Mouse (Mus musculus) lung, postnatal 0 days (tissue): ENCODE data around the gene Nfrkb. TPM values are rescaled to one million over a fixed set of nuclear protein-coding genes. Genes with fewer than 3 reads are reported as not detected.

Experiments used
- ATAC-seq: fragments of 200-750 bp; cut with Nextera tagmentation; 2 replicates; pipeline ENCODE4 v1.8.0; 2017; ENCODE audit warnings: moderate library complexity
- DNase-seq: peaks from one replicate; pipeline ENCODE4 v3.0.0-alpha.2; 2016; ENCODE audit warnings: low spot score
- H3K27ac ChIP-seq: fragments of 300-500 bp; sonication (generic); 2 replicates; pipeline ENCODE4 v1.5.1; 2014; ENCODE audit warnings: antibody characterized with exemption, mild to moderate bottlenecking, low read length, mixed read lengths
- H3K27me3 ChIP-seq: fragments of 300-500 bp; sonication (generic); replicated peaks from 2 replicates; pipeline ENCODE4 v1.6.1; 2014; ENCODE audit warnings: low read length, mixed read lengths; ENCODE audit not compliant: insufficient read depth
- H3K36me3 ChIP-seq: fragments of 300-500 bp; sonication (generic); 2 replicates; pipeline ENCODE4 v1.6.1; 2014; ENCODE audit warnings: low read length, mixed read lengths; ENCODE audit not compliant: insufficient read depth
- H3K4me1 ChIP-seq: fragments of 300-500 bp; sonication (generic); 2 replicates; pipeline ENCODE4 v1.6.1; 2014; ENCODE audit warnings: antibody characterized with exemption, low read depth, low read length, mixed read lengths; ENCODE audit not compliant: insufficient read depth
- H3K4me2 ChIP-seq: fragments of 300-500 bp; sonication (generic); replicated peaks from 2 replicates; pipeline ENCODE4 v1.6.1; 2014; ENCODE audit warnings: low read depth, mild to moderate bottlenecking, low read length, moderate library complexity, mixed read lengths
- H3K4me3 ChIP-seq: fragments of 300-500 bp; sonication (generic); 2 replicates; pipeline ENCODE4 v1.5.1; 2014; ENCODE audit warnings: low read depth, low read length
- H3K9ac ChIP-seq: fragments of 300-500 bp; sonication (generic); replicated peaks from 2 replicates; pipeline ENCODE4 v1.6.1; 2014; ENCODE audit warnings: low read depth, mild to moderate bottlenecking
- H3K9me3 ChIP-seq: fragments of 300-500 bp; sonication (generic); 2 replicates; pipeline ENCODE4 v1.6.1; 2016; ENCODE audit warnings: low read length, mixed read lengths
- CTCF ChIP-seq: IDR thresholded peaks from 2 replicates; pipeline ENCODE4 v1.5.1; 2016; ENCODE audit warnings: antibody characterized with exemption, mild to moderate bottlenecking
- EP300 ChIP-seq: IDR thresholded peaks from 2 replicates; pipeline ENCODE4 v1.6.1; 2016; ENCODE audit warnings: antibody characterized with exemption, mild to moderate bottlenecking, control low read depth
- WGBS: fragments of 180-500 bp; shearing (Covaris S2); extraction: QIAGEN DNeasy Blood & Tissue Kit; methylation state at CpG from one replicate; pipeline ENCODE4 v1.1.7; 2014; 5-methylcytosine and 5-hydroxymethylcytosine counted together
- polyA plus RNA-seq: library from polyadenylated mRNA; unstranded; fragments of >200 nt; fragmentation: Nextera tagmentation; extraction: Ambion mirVana; gene quantifications from 2 replicates; pipeline ENCODE4 v1.2.1, GENCODE M21; 2015

Gene Nfrkb
- polyA plus RNA-seq, 1 experiment from 2014 or later: 13.0 TPM

DNA sequence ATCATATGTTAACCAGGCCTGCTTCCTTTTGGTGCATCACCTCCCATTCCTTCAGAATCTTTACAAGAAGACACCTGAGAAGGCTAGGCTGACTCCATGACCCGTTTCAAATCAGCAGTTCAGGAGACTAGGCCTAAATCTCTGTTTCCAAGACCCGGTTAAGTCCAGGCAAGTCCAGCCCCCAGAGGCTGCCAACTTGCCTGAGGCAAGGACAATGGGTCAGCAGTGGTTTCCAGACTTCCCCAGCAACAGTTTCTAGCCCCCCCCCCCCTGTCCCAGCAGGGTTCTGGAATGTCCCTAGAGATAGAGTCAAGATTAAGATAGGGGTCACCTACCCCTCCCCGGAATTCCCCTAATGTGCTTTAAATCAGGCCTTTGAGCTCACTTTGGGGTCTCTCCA lies 55.5 kb downstream of the Nfrkb start:
- Histone ChIP-seq H3K4me3 (no peak overlapping the region), H3K36me3 (no peaks in the 10 kb centered on the region), H3K27me3 (no peaks in the 10 kb centered on the region), H3K9me3 (no peaks in the 10 kb centered on the region), H3K27ac (no peak overlapping the region), H3K4me2 (no peak overlapping the region), H3K4me1 (no peaks in the 10 kb centered on the region), H3K9ac (no peak overlapping the region)
- ATAC-seq: no peak
- DNase-seq: no peak
- 81% methylated on average over 3 of the region's 3 CpGs for WGBS
- TF ChIP-seq EP300 (no peak), CTCF (no peak)

DNA sequence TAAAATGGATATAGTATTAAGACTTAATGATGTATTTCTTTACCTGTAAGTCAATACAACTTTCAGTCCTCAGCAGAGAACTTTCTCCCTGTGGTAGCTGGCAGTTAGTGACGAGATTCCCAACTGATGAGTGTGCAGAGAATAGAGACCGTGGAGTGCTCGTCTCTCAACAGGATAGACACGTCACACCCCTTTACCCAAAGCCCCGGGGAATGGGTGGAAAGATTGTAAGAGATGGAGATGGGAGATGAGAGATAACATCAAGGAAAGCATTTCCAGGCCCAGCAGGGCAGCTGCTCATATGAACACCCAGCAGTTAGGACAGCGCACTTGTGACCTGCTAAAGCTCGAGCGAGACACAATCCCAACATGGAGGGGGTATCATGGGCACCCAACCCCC lies 58.2 kb downstream of the Nfrkb start:
- DNase-seq (no peak), ATAC-seq (no peak)
- Histone ChIP-seq H3K4me3 (no peak overlapping the region), H3K9ac (no peak overlapping the region), H3K27me3 (no peaks in the 10 kb centered on the region), H3K27ac (no peak overlapping the region), H3K4me2 (no peak overlapping the region), H3K9me3 (no peaks in the 10 kb centered on the region), H3K4me1 (no peaks in the 10 kb centered on the region), H3K36me3 (no peaks in the 10 kb centered on the region)
- 73% methylated on average over 8 of the region's 8 CpGs for WGBS
- TF ChIP-seq EP300: no peak
- TF ChIP-seq CTCF: no peak

DNA sequence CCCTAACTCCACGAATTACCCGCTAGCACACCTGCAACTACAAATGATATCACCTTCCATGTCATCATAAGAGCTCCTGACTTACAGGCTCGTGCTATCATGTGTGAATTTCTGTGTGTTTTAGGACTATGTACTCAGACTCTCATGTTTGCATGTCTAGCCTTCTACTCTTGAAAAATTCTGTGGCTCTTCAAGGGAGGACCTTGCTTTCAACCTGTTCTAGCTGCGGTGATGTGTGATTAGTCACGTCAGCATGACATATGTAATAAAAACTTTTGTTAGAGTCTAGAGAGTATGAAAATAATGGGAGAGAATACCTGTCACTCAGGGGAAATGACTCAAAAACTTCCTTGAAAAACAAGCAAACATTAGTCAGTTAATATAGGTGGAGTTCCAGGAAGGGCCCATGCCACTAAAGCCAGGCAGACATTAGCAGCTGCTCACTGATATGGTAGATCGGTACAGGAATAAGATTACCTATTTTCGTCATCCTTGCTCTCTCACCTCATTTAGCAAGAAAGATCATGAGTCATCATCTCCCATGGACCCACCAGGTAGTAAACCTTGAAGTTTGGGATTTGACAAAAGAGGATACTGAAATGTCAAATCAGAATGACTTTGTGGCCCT lies 63.3 kb downstream of the Nfrkb start:
- ATAC-seq (no peak), DNase-seq (no peak)
- no peak overlapping the region for H3K27ac ChIP-seq
- H3K4me1 ChIP-seq: no peaks in the 10 kb centered on the region
- H3K4me2 ChIP-seq: no peak overlapping the region
- H3K4me3 ChIP-seq: no peak overlapping the region
- TF ChIP-seq EP300 (no peak), CTCF (no peak)
- WGBS: 74% methylated on average over 7 of the region's 7 CpGs
- H3K9ac ChIP-seq: no peak overlapping the region
- H3K36me3 ChIP-seq: no peaks in the 10 kb centered on the region
- H3K27me3 ChIP-seq: no peaks in the 10 kb centered on the region
- no peaks in the 10 kb centered on the region for H3K9me3 ChIP-seq

DNA sequence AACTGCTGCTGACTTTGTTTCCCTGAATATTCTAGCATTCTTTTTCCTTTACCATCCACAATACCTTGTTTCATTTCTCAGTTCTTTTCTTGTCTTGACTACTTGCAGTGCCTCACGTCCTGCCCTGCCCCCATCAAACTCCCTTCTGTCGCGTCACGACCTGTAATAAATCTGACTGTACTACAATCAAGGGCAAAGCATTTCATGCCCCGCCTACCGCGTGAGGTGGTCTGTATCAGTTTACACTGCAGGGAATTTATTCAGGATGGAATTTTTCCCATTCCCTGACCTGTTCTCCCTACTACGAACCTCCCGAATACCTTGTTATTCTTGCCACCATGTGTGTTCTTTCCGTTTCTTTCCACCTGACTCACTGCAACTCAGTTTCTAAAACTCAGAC lies 66.2 kb downstream of the Nfrkb start:
- no peak overlapping the region for H3K4me2 ChIP-seq
- 49% methylated on average over 10 of the region's 10 CpGs for WGBS
- H3K9me3 ChIP-seq: no peaks in the 10 kb centered on the region
- no peak for ATAC-seq
- H3K4me1 ChIP-seq: no peaks in the 10 kb centered on the region
- no peaks in the 10 kb centered on the region for H3K27me3 ChIP-seq
- H3K4me3 ChIP-seq: no peak overlapping the region
- H3K27ac ChIP-seq: no peak overlapping the region
- no peaks in the 10 kb centered on the region for H3K36me3 ChIP-seq
- no peak overlapping the region for H3K9ac ChIP-seq
- TF ChIP-seq CTCF: no peak
- TF ChIP-seq EP300: no peak
- DNase-seq: no peak

DNA sequence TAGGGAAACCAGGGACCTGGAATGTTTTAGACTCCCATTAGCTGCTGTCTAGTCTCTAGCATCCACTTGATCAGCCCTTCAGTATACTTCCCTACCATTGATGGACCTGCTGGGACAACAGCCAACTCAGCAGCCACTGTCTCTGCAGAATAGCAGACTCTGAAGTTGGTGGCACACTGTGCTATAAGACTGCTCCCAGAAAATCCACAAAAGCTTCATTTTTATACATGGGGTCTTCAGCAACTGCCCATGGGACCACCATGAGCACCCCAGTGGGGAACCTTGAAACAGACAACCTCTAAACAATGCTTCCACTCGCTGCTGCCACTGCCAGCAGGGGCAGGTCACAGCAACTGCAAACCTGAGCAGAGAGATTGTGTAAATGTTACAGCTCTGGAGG lies 68.4 kb downstream of the Nfrkb start:
- Histone ChIP-seq H3K9ac (no peak overlapping the region), H3K4me3 (no peak overlapping the region), H3K4me1 (no peaks in the 10 kb centered on the region), H3K27ac (no peak overlapping the region), H3K4me2 (no peak overlapping the region), H3K27me3 (no peaks in the 10 kb centered on the region), H3K9me3 (no peaks in the 10 kb centered on the region), H3K36me3 (no peaks in the 10 kb centered on the region)
- TF ChIP-seq EP300 (no peak), CTCF (no peak)
- WGBS: 50% methylated on average over 1 of the region's 1 CpGs
- no peak for ATAC-seq
- DNase-seq: no peak

DNA sequence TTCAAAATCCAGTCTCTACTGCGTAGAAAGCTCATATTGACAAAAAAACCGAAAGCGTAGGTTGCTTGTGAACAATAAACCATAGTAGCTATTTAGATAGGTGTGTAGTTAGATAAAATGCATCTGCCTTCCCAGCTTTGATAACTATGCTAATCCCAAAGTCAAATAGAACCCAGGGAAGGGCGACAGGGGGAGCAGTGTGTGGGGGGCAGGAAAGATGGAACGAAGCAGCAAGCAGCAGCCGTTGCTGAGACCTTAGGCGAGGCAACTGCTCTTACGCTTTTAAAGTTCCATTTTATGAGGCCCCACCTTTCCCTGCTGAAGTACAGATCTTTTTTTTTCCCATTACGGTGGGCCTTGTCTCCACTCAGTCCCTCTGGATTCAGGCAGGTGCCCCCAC lies 77.2 kb downstream of the Nfrkb start:
- Histone ChIP-seq H3K27me3 (0 out of 2 replicates have a peak, but pooled peaks cover 6% of the 10 kb centered on the region), H3K4me1 (no peaks in the 10 kb centered on the region), H3K36me3 (no peaks in the 10 kb centered on the region), H3K9me3 (no peaks in the 10 kb centered on the region), H3K9ac (no peak overlapping the region), H3K27ac (no peak overlapping the region), H3K4me2 (no peak overlapping the region), H3K4me3 (no peak overlapping the region)
- no peak for DNase-seq
- no peak for TF ChIP-seq CTCF
- no peak for TF ChIP-seq EP300
- ATAC-seq: no peak
- WGBS: 37% methylated on average over 9 of the region's 9 CpGs
